Mouse (Mus musculus) thymus, postnatal 36 days (tissue): Measurements from ENCODE around the gene AI481877.
A peak's percentile ranks its signal among the peaks of the same experiment; 100 is the strongest.

ENCODE experiments used
- DNase-seq, 2 experiments: peaks; one replicate each; pipeline ENCODE4 v3.0.0; 2022; ENCODE audit warnings: mixed read lengths in 2 of 2

Gene AI481877

GRCm38 (mm10) chr4:59123557-59123956 lies 15.2 kb downstream of the AI481877 start:
- no peak for DNase-seq

DNA sequence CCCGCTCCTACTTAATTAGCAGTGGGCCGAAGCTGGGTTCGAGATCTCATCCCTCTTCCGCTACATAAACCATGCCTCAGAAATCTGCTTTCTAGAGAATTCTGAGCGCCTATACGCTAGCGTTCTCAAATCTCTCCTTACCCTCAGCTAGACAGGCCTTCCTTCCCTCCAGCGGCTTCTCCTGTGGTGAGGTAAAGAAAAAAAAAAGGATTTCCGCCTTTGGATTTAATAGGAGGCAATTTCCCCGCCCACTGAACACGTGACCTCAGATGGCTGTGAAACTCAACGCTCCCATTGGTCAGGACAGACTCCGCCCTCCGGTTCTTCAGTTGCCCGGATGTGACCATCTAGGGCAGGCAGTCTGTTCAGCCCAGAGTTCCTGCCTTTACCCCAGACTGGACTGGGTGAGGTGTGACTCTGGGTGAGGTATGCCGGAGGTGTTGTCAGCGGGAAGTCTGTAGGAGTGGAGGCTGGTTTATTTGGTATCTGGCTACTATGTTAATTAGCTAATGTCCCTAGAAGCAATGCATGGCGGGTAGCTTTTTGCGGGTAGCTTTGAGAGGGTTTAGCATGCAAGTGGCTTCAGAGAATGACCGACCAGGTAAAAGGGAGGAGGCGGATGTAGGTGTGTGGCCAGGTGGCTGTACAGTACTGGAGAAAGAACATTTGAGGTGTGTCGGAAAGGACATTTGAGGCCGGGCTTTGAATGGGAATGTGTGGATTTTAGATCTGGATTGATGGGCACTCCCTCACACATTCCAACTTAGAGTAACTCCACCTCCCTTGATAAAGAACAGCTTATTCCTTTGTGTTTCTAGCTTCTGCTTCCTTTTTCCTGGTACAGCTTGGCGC lies 20.9 kb downstream of the AI481877 start:
- no peak for DNase-seq

DNA sequence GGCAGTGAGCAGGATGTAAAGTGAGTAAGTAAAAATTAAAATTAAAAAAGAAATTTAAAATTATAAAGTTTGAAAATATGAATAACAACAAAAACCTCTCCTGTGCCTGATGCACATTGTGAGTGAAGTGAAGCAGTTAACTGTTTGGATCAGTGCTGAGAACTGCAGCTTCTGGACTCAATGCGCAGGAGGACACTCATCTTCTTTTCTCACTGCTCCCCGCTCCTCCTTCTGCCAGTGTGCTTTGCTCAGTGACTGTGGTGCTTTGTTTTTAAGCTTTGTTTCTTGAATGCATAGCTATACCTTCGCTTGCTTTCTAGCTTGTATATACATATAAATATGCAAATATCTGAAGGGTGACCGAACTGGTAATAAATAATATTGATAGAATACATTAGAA lies 30.1 kb downstream of the AI481877 start:
- DNase-seq = no peak

- no peak for DNase-seq
These were observed 30.9 kb downstream of the AI481877 start for GRCm38 (mm10) chr4:59107886-59108285.

DNA sequence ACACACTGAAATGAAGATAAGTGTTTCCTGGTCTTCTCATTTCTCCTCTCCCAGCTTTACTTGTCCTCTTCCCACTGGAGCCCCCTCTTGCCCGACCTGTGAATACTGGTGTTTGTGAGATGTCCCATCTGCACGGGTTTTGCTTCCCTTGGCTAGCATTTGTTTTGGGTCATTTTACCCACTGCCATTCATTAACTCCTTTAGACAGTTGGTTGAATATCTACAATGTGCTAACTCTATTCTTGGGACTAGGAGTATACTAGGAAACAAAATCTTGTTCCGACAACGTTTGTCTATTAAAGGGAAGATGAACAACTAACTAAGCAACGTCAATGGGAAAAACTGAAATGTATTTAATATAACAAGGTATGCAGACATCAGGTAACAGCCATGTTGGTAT lies 32.1 kb downstream of the AI481877 start:
- no peak for DNase-seq

DNA sequence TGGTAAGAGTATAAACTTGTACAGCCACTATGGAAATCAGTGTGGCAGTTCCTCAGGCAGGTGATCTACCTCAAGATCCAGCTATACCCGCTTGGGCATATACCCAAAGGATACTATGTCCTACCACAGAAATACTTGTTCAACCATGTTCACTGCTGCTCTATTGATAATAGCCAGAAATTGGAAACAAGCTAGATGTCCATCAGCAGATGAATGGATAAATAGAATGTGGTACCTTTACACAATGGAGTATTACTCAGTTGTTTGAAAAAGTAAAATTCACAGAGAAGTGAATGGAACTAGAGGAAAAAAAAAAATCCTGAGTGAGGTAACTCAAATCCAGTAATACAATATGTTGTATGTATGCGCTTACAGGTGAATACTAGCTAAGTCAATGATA lies 34.6 kb downstream of the AI481877 start:
- DNase-seq = no peak

- peak; percentile 39 to 55 for DNase-seq
These were observed 42.4 kb downstream of the AI481877 start for GRCm38 (mm10) chr4:59096393-59096792.

DNA sequence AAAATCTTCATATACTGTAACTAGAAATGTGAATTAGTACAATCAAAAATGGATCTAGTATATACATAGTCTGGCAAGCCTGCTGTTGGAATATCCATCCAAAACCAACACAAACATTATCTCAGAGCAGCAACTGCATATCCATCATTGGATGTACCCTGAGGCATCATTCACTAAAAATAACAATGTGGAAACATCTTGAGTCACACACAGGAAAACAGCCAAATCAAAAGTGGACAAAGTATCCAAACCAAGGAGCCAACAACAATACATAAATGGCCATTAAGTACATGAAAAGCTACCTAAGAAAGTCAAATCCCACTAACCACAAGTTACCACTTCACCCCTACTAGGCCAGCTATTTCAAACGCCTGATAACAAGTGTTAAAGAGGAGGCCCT lies 49.4 kb downstream of the AI481877 start:
- no peak for DNase-seq

GRCm38 (mm10) chr4:59083430-59083829 lies 55.4 kb downstream of the AI481877 start:
- DNase-seq = no peak

- DNase-seq = no peak
These were observed 69.5 kb downstream of the AI481877 start for GRCm38 (mm10) chr4:59069276-59069675.

- no peak for DNase-seq
These were observed 76.3 kb downstream of the AI481877 start for GRCm38 (mm10) chr4:59062526-59062925.

DNA sequence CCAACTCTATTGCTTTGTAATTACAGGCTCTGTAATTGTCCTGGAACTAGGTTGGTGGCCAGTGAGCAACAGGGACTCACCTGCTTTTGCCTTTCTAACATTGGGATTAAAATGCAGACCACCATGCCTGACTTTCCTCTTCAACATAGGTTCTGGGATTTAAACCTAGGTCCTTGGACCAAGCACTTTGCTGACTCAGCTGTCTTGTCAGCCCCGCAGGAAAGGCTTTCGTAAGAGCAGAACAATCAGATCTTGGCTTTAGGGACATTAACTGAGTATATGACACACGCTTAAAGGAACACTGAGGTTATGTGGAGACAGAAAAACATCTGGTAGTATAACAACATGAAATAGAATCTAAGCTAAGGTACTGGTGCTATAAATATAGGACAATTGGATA lies 80.9 kb downstream of the AI481877 start:
- no peak for DNase-seq

DNA sequence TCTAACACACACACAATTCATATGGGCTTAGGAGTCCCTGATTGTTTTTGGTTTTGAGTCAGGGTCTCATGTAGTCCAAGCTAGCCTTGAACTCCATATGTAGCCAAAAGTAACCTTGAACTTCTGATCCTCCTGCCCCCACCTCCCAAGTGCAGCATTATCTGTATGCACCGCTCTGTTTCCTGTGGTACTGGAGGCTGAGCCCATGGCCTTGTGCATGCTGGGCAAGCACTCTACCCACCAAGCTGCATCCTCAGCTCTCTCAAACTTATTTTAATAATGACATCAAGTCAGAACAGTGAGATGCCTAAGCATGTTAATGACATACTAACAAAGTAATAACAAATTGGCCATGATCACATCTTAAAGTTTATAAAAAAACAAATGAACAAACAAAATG lies 87.7 kb downstream of the AI481877 start:
- DNase-seq = no peak

- DNase-seq = no peak
These were observed 91.6 kb downstream of the AI481877 start for GRCm38 (mm10) chr4:59047222-59047621.

GRCm38 (mm10) chr4:59043891-59044290 lies 94.9 kb downstream of the AI481877 start:
- no peak for DNase-seq

GRCm38 (mm10) chr4:59043074-59043473 lies 95.7 kb downstream of the AI481877 start:
- DNase-seq = no peak

- no peak for DNase-seq
These were observed 98.1 kb downstream of the AI481877 start for GRCm38 (mm10) chr4:59040397-59041287.

DNA sequence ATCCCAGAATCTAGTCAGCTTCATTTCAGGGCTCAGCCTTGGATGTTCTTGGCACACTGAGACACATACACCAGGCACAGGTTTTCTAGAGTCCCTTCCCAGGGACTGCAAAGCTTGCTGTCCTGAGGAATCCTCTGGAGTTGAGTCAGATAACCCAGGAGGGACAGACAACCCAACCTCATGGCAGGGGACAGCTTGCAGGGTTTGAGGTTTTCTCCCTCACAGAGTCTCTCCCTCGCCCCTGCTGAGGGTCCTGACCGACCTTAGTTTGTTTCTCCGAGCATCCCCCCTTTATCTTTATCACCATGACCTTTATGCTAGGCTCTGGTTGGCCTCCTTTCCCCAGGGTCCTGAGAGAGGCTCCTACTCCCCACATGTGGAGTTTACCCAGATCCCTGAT lies 101.3 kb downstream of the AI481877 start:
- no peak for DNase-seq

DNA sequence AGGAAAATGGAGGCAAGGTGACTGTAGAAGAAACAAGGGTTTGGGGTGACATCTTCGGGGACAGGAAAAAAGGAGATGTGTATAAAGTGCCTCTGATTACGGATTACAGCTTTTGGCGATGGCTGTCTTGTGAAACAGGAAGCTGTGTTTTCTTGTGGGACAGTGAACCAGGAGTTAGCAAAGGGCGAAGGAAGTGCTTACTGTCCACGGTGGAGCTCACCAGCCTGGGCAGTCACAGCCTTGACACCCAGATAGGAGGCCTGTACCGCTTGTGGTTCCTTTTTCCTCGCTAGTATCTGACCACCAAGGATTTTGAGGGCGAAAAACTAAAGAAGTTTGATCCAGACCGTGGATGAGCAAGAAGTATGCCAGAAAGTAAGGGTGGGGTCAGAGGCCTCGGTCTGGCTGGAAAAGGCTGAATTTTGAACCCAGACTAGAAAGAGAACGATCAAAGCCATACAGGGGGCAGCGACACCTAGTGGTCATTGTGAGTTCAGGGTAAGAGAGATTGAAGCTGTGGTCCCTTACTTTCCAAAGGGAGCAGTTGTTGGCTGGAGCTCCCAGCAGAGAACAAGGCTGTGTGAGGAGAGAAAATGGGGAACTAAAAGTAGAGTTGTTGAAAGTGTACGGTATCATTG lies 102.2 kb downstream of the AI481877 start:
- peak; percentile 72 to 75 for DNase-seq

- DNase-seq = peak; percentile 15 to 17
These were observed 102.9 kb downstream of the AI481877 start for GRCm38 (mm10) chr4:59035786-59036350.

GRCm38 (mm10) chr4:59034918-59035785 lies 103.6 kb downstream of the AI481877 start, which contains the start of gene Gng10:
Gng10 (plus strand) TSS chr4:59035088.
- DNase-seq = peak; percentile 73 to 80
